Mouse (Mus musculus): Measurements from ENCODE around the gene Klk14. TPM values are rescaled to one million over a fixed set of nuclear protein-coding genes. Genes with fewer than 3 reads are reported as not detected.
A peak's percentile ranks its signal among the peaks of the same experiment; 100 is the strongest.
"Not testable (repeated sequence)": the region's sequence is repeated elsewhere in the genome, so short reads cannot be mapped to it uniquely, and the experiment has no call there.

Gene Klk14
- polyA plus RNA-seq (2012; rRNA removed), result 0.13 TPM in 1 of 2 replicates, not detected in the other

GRCm38 (mm10) chr7:43690118-43690517 is at the start of gene Klk14:
TSS of gene Klk14 (plus strand) at chr7:43690418.
- no peak for DNase-seq (ENCODE audit: low read depth)

DNA sequence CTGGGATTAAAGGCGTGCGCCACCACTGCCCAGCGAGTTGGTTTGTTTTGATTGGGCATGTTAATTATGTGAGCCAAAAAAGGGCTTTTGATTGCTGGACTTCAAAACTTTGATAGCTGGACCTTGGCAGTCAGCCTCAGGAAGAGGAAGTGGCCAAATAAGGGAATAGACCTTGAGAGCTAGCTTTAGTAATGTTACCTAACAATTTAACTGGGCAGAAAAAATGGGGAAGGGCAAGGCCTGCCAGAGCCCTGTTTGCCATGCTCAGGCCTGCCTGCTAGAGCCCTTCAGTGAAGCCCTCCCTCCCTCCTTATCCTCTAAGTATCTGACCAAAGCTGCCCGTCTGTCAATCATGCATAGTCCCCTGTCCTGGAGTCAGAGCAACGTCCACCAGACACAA is 47.6 kb upstream of the Klk14 start:
- DNase-seq (ENCODE audit: low read depth), result no peak

DNA sequence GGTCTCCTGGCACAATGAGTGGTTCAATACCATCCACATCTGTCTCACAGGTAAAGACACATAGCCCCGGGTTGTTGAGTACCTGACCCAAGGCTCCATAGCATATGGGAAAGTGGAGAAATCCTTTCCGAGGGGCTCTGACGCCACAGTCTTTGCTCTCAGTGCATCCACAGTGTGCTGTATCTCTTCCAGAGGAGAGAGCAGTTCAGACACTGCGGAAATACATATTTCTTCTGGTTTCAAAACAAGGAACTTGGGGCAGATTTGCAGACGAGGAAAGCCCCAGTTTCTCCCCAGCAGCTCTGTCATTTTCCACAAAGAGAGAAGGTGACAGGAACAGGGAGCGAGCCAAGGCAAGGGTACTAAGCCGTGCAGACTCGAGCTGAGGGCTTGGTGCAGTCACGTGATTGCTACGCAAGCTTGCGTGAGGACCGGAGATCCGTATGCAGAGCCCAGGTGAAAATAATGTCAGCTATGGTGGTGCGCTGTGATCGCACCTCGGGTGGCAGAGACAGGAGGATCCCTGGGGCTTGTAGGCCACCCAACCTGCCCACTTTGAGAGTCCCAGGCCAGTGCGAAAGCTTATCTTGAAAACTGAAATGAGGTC is 47.1 kb upstream of the Klk14 start:
- no peak for DNase-seq (ENCODE audit: low read depth)

GRCm38 (mm10) chr7:43652683-43653082 is 37.5 kb upstream of the Klk14 start:
- DNase-seq (ENCODE audit: low read depth), result no peak

GRCm38 (mm10) chr7:43654519-43654918 is 35.7 kb upstream of the Klk14 start:
- DNase-seq (ENCODE audit: low read depth), result no peak

- DNase-seq (ENCODE audit: low read depth), result no peak
These were observed 34.0 kb upstream of the Klk14 start for GRCm38 (mm10) chr7:43656232-43656631.

DNA sequence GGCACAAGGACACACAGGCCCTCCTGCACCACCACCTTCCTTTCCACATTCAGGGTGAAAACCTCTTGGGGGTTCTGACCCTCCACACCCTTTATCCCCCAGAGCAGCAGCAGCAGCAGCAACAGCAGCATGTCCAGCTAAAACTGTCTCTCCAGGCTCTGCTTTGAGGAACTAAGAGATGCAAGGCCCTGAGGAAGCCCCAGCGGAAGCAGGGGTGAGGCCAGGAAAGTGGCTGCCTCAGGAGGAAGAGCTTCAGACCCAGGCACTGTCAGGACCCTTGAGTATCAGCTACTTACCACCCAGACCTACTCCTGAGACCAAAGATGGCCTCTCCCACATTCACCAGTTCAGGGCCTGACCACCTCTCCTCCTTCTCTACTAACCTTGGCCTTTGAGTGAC is 30.2 kb upstream of the Klk14 start, which contains the start of gene Siglece:
Siglece (minus strand) TSS at position 160 of the 400 bp plus-strand sequence.
- no peak for DNase-seq (ENCODE audit: low read depth)

DNA sequence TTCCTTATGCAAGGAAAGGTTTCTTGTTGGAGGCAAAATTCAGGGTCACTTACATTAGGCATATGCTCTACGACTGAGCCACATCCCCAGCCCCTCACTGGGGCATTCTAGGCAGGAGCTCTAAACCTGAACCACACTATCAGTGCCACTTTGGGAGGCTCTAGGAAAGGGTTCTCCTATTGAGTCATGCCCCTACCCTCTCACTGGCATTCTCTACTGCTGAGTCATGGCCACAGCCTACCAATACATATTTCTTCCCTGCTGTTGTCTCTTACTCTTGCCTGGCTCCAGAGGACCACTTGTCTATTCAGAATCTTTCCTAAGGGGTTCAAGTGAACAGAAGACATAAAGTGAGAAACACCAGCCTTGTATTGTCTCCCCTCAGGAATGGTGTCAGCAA is 27.4 kb upstream of the Klk14 start:
- DNase-seq (ENCODE audit: low read depth), result no peak

GRCm38 (mm10) chr7:43667221-43667620 is 23.0 kb upstream of the Klk14 start:
- DNase-seq (ENCODE audit: low read depth), result not testable (repeated sequence)

GRCm38 (mm10) chr7:43668582-43668981 is 21.6 kb upstream of the Klk14 start:
- no peak for DNase-seq (ENCODE audit: low read depth)

DNA sequence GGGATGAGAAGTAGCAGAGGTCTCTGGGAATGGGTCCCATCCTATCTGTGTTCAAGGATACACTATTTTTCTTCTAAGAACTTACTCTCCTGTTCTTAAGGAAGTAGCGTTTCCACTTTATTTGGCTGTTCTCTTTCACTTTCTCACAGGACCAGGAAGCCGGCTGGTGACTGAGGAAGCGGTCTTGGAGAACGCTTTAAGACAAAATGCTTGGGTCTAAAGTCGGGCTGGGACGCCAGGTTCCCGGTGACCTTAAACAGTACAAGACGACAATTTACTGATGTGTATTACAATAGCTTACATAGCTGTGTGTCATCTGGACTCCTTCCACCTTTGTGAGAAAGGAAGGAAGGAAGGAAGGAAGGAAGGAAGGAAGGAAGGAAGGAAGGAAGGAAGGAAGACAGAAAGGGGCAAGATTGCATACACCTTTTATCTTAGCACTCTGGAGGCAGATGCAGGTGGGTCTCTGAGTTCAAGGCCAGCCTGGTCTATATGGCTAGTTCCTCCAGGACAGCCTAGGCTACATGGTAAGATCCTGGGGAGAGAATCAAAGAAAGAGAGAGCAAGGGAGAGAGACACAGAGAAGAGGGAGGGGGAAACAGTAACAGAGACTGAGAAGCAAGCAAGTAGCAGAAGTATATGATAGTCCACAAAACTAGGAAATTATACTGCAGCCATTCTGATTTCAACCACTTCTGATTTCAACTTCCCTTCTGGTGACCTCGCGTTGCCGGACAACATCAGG is 19.0 kb upstream of the Klk14 start:
- DNase-seq (ENCODE audit: low read depth), result no peak

DNA sequence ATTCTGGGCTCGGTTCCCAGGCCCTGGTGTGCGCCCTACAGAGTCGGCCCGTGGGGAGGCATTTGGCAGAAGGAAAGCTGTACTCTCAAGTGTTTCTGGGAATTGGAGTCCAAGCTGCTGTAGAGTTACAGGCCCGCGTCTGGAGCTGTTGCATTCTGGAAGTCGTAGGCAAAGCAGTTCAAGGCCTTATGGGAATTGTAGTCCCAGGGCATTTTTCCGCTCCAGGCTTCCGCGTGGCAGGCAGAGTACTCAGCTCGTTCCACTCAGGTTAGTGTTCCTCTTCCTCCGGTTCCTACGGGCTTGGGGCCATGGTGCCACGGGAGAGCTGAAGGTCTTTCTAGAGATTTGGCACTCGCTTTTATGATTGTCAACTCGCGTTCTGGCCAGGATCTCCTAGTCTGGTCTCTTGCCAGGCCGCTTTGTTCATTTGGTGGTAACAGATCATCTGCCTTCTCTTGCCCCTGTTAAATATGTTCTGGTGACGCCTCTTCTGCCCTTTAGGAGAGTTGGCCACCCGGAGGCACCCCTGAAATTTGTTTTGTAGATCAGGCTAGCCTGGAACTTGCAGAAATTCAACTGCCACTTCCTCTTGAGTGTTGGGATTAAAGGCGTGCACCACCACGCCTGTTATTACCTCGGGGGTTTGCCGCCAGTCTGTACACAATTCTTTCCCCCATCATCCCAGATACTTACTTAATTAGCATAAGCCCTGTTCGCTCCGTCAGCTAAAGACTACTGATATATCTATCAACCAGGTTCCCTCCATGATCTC is 18.2 kb upstream of the Klk14 start, which contains the start of gene Ctu1:
Ctu1 (plus strand) TSS at position 208 of the 772 bp plus-strand sequence.
- DNase-seq (ENCODE audit: low read depth), result peak; percentile 90

DNA sequence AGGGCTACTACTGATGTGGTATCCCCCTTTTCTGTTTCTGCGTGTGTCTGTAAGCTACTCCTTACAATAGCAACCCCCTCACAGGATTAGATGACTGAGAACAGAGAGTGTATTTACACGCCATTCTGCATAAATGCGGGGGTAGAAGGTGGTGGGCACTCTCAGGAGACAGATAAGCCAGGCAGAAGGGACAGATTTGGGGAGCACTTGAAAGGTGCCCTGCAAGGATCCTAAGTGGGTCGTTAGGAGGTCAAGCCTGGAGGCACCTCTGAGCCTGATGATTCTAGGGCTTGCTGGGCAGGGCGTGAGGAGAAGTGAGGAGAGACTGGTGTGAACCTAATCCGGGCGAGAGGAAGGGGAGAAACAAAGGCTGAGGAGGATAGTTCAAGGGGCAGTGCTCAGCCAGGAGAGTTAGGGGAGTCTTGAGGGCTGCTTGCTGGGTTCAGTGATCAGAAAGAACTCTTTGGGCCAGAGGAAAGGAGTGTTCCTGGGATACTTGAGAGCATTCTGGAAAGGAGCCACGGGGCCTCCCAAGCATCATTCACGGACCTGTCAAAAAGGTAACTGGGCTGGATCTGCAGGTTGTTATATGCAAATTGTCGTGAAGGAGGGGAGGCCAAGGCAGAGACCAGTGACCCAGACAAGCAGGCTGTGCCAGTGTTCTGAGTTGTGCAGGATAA is 17.5 kb upstream of the Klk14 start:
- DNase-seq (ENCODE audit: low read depth), result no peak

DNA sequence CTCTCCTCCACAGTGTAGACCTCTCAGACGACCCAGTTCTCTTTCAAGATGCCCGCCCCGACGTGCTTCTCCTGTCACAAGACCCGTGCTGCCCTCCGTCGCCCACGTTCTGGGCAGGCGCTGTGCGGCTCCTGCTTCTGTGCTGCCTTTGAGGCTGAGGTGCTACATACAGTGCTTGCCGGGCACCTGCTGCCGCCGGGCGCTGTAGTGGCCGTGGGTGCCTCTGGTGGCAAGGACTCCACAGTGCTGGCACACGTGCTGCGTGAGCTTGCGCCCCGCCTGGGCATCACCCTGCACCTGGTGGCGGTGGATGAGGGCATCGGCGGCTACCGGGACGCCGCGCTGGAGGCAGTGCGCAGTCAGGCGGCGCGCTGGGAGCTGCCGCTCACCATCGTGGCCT is 15.1 kb upstream of the Klk14 start:
- DNase-seq (ENCODE audit: low read depth), result no peak

GRCm38 (mm10) chr7:43678517-43678916 is 11.7 kb upstream of the Klk14 start:
- DNase-seq (ENCODE audit: low read depth), result no peak

GRCm38 (mm10) chr7:43680960-43681359 is 9.3 kb upstream of the Klk14 start:
- DNase-seq (ENCODE audit: low read depth), result no peak

GRCm38 (mm10) chr7:43682511-43682910 is 7.7 kb upstream of the Klk14 start:
- not testable (repeated sequence) for DNase-seq (ENCODE audit: low read depth)

DNA sequence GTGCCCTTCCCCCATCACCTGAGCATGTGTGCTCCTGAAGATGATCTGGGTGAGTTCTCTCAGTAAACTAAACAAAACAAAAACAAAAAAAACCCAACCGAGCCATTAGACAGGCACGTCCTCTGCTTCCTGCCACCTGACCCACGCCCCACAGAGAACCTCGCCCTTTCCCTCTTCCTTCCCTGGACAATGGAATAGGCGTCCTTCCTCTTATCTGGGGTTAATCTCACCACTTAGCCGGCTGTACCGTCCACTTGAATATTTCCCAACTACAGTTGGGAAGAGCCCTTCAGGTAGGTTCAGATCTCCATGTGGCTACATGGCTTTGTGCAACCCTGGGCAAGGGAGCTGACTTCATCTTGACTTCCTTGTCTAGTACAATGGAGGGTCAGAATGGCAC is 5.1 kb upstream of the Klk14 start:
- DNase-seq (ENCODE audit: low read depth), result no peak

DNA sequence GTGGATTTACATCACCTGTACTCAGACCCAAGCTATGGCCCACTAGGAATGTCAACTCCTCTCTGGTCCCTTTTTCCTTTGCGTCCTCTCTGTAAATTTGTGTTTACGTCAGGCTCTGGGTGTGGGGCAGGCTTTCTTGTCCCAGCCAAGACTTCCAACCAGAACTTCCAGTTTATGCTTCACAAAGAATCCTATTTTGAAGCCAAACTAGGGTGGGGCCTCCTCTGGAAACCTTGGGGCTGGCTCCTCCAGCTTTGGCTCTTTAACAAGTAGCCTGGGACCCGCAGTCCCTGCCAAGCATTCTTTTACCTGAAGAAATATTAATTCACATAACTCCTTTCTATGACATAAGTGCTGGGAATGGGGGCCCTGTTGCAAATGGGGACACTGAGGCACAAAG is 19.8 kb downstream of the Klk14 start:
- no peak for DNase-seq (ENCODE audit: low read depth)

DNA sequence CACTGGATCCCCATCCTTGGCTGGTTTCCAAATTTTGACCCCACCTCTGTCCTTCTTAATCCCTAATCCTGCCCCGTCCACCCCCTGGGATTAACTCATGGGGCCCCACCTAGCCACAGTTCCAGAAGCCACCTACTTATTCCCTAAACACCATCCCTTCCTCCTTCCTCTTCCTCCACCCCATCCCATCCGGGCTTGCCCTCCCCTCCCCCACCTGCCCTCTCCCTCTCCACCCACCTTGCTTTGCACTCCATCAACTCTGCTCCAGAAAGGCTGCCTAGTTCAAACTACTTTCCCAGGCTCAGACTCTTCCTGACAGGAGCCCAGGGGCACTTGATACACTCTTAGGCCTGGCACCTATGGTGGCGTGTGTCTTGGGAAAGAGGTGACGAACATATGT is 22.0 kb downstream of the Klk14 start, which contains the start of gene Klk13:
Klk13 (plus strand) TSS at position 301 of the 400 bp plus-strand sequence.
- DNase-seq (ENCODE audit: low read depth), result no peak

DNA sequence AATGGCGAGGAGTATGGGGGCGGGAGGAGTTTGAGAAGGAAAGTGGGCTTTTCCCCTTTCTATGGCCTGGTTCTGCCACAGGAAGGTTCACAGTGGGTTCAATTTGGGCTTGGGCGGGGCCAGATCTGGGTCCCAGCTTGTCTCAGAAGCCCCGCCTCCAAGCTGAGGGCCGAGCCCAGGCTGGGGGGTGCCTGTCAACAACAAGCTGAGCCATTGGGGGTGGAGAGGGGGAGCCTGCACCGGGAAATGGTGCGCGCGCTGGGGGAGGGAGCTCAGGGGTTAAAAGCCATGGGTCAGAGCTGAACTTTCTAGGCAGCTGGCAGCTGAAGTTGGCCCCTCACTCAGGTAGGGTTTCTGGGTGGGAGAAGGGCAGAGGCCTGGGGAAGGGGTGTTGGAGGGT is 22.7 kb downstream of the Klk14 start:
- no peak for DNase-seq (ENCODE audit: low read depth)

All from gonadal fat pad, adult 2 months (tissue).